Mouse (Mus musculus) myocyte (in vitro differentiated cells): Measurements from ENCODE around the gene Sbf2. TPM values are rescaled to one million over a fixed set of nuclear protein-coding genes. Genes with fewer than 3 reads are reported as not detected.

ENCODE experiments used
- H3K27me3 ChIP-seq: one replicate; pipeline ENCODE4 v1.6.1; 2011; ENCODE audit not compliant: control insufficient read depth, insufficient read depth, insufficient read length
- H3K36me3 ChIP-seq: one replicate; pipeline ENCODE4 v1.6.1; 2011; ENCODE audit not compliant: control insufficient read depth, insufficient read depth
- H3K4me2 ChIP-seq: one replicate; pipeline ENCODE4 v1.6.1; 2011; ENCODE audit warnings: low read depth, control low read depth
- H3K4me3 ChIP-seq: one replicate; pipeline ENCODE4 v1.5.1; 2011; ENCODE audit warnings: mild to moderate bottlenecking, control low read depth, moderate library complexity
- H3K79me2 ChIP-seq: one replicate; pipeline ENCODE4 v1.6.1; 2011; ENCODE audit not compliant: control insufficient read depth, insufficient read depth
- H3ac ChIP-seq: one replicate; pipeline ENCODE4 v1.6.1; 2011; ENCODE audit not compliant: control insufficient read depth, insufficient read length
- CEBPB ChIP-seq: IDR thresholded peaks from 2 replicates; pipeline ENCODE4 v1.6.1; 2011; ENCODE audit warnings: mild to moderate bottlenecking, moderate library complexity; ENCODE audit not compliant: poor library complexity, insufficient read depth, severe bottlenecking
- E2F4 ChIP-seq: IDR thresholded peaks from one replicate; pipeline ENCODE4 v1.6.1; 2011; ENCODE audit warnings: mild to moderate bottlenecking, control low read depth, moderate library complexity; ENCODE audit not compliant: insufficient read depth
- MAX ChIP-seq: IDR thresholded peaks from one replicate; pipeline ENCODE4 v1.6.1; 2011; ENCODE audit warnings: low read depth, mild to moderate bottlenecking, control low read depth
- MYOD1 ChIP-seq, 3 experiments: IDR thresholded peaks; one replicate each; pipeline ENCODE4 v1.6.1; 2011; ENCODE audit warnings: control low read depth in 2 of 3, low read depth in 2 of 3, mild to moderate bottlenecking in 2 of 3, moderate library complexity in 1 of 3; ENCODE audit not compliant: insufficient read length in 2 of 3, control insufficient read depth in 1 of 3
- MYOG ChIP-seq, 3 experiments: IDR thresholded peaks; one replicate each; pipeline ENCODE4 v1.6.1; 2011; ENCODE audit warnings: control low read depth in 2 of 3, low read depth in 2 of 3, mild to moderate bottlenecking in 2 of 3; ENCODE audit not compliant: insufficient read length in 2 of 3, control insufficient read depth in 1 of 3, insufficient read depth in 1 of 3
- POLR2A ChIP-seq: IDR thresholded peaks from one replicate; pipeline ENCODE4 v1.6.1; 2011; ENCODE audit warnings: low read depth, mild to moderate bottlenecking, control low read depth, moderate library complexity; ENCODE audit not compliant: insufficient read length
- POLR2AphosphoS2 ChIP-seq: IDR thresholded peaks from one replicate; pipeline ENCODE4 v1.6.1; 2011; ENCODE audit warnings: low read depth, control low read depth; ENCODE audit not compliant: insufficient read length
- REST ChIP-seq: IDR thresholded peaks from one replicate; pipeline ENCODE4 v1.6.1; 2011; ENCODE audit warnings: mild to moderate bottlenecking, control low read depth, moderate library complexity; ENCODE audit not compliant: insufficient read depth, insufficient read length
- SRF ChIP-seq: IDR thresholded peaks from one replicate; pipeline ENCODE4 v1.6.1; 2011; ENCODE audit warnings: low read depth; ENCODE audit not compliant: control insufficient read depth, insufficient read length
- TCF12 ChIP-seq: IDR thresholded peaks from one replicate; pipeline ENCODE4 v1.6.1; 2011; ENCODE audit warnings: mild to moderate bottlenecking, control low read depth; ENCODE audit not compliant: poor library complexity, insufficient read depth, severe bottlenecking
- TCF3 ChIP-seq: IDR thresholded peaks from one replicate; pipeline ENCODE4 v1.6.1; 2011; ENCODE audit warnings: low read depth, control low read depth; ENCODE audit not compliant: insufficient read length
- USF1 ChIP-seq: IDR thresholded peaks from one replicate; pipeline ENCODE4 v1.6.1; 2011; ENCODE audit warnings: low read depth, mild to moderate bottlenecking, control low read depth, moderate library complexity
- polyA plus RNA-seq: library from polyadenylated mRNA; unstranded; fragments of >200 nt; fragmentation: generic; extraction: Trizol; gene quantifications from one replicate; pipeline ENCODE4 v1.2.1, GENCODE M21; 2012; ENCODE audit warnings: missing spikeins

Gene Sbf2
- polyA plus RNA-seq, 1 experiment, result 11.3 TPM

GRCm38 (mm10) chr7:110296889-110297603 lies 317.7 kb downstream of the Sbf2 start:
- Histone ChIP-seq H3K79me2 (no peaks in the 10 kb centered on the region), H3K4me3 (no peak overlapping the region), H3K27me3 (no peaks in the 10 kb centered on the region), H3K36me3 (no peaks in the 10 kb centered on the region), H3K4me2 (peak overlapping the region; percentile 64), H3ac (no peak overlapping the region)
- TF ChIP-seq SRF, result no peak
- TF ChIP-seq TCF3, result no peak
- no peak for TF ChIP-seq E2F4
- peak; percentile 61 to 97 (median 66) for TF ChIP-seq MYOG (IDR thresholded peaks at IDR 0.05; ENCODE audit: control insufficient read depth in 1 of 3, insufficient read depth in 1 of 3, insufficient read length in 2 of 3, low read depth in 2 of 3)
- peak; percentile 26 for TF ChIP-seq TCF12
- no peak for TF ChIP-seq REST
- peak in 2 of 3 experiments; percentile 72 to 91 for TF ChIP-seq MYOD1 (IDR thresholded peaks at IDR 0.05; ENCODE audit: control insufficient read depth in 1 of 3, insufficient read length in 2 of 3, low read depth in 2 of 3)
- TF ChIP-seq MAX, result no peak
- no peak for TF ChIP-seq CEBPB
- peak; percentile 35 for TF ChIP-seq POLR2A

GRCm38 (mm10) chr7:110289647-110290046 lies 325.1 kb downstream of the Sbf2 start:
- Histone ChIP-seq H3K79me2 (no peaks in the 10 kb centered on the region), H3K36me3 (no peaks in the 10 kb centered on the region), H3ac (no peak overlapping the region), H3K4me3 (no peak overlapping the region), H3K27me3 (no peaks in the 10 kb centered on the region), H3K4me2 (peak overlapping the region; percentile 72)
- no peak for TF ChIP-seq REST
- TF ChIP-seq TCF12, result peak; percentile 13
- peak in 2 of 3 experiments; percentile 32 to 50 for TF ChIP-seq MYOD1 (IDR thresholded peaks at IDR 0.05; ENCODE audit: control insufficient read depth in 1 of 3, insufficient read length in 2 of 3, low read depth in 2 of 3)
- peak in 1 of 3 experiments; percentile 57 for TF ChIP-seq MYOG (IDR thresholded peaks at IDR 0.05; ENCODE audit: control insufficient read depth in 1 of 3, insufficient read depth in 1 of 3, insufficient read length in 2 of 3, low read depth in 2 of 3)

- H3K36me3 ChIP-seq, result no peaks in the 10 kb centered on the region
- peak overlapping the region; percentile 72 for H3K4me2 ChIP-seq
- H3ac ChIP-seq, result no peak overlapping the region
- H3K79me2 ChIP-seq, result no peaks in the 10 kb centered on the region
- H3K4me3 ChIP-seq, result no peak overlapping the region
- TF ChIP-seq TCF3 (no peak), MAX (no peak), MYOG (IDR thresholded peaks at IDR 0.05; ENCODE audit: control insufficient read depth in 1 of 3, insufficient read depth in 1 of 3, insufficient read length in 2 of 3, low read depth in 2 of 3) (peak in 1 of 3 experiments; percentile 29), E2F4 (no peak), USF1 (no peak), TCF12 (no peak), POLR2AphosphoS2 (peak; percentile 17), POLR2A (peak; percentile 37), CEBPB (0 out of 2 replicates have a peak, but pooled peaks have one; percentile 10), SRF (peak; percentile 38), MYOD1 (IDR thresholded peaks at IDR 0.05; ENCODE audit: control insufficient read depth in 1 of 3, insufficient read length in 2 of 3, low read depth in 2 of 3) (peak in 1 of 3 experiments; percentile 61), REST (no peak)
- no peaks in the 10 kb centered on the region for H3K27me3 ChIP-seq
Observed at GRCm38 (mm10) chr7:110288731-110289191, 326.0 kb downstream of the Sbf2 start.

GRCm38 (mm10) chr7:110288191-110288604 lies 326.5 kb downstream of the Sbf2 start:
- H3K4me2 ChIP-seq, result peak overlapping the region; percentile 72
- H3K36me3 ChIP-seq, result no peaks in the 10 kb centered on the region
- no peak overlapping the region for H3K4me3 ChIP-seq
- H3K27me3 ChIP-seq, result no peaks in the 10 kb centered on the region
- H3ac ChIP-seq, result no peak overlapping the region
- no peak for TF ChIP-seq E2F4
- no peak for TF ChIP-seq USF1
- TF ChIP-seq MAX, result no peak
- TF ChIP-seq POLR2AphosphoS2, result no peak
- peak in 2 of 3 experiments; percentile 28 to 81 for TF ChIP-seq MYOD1 (IDR thresholded peaks at IDR 0.05; ENCODE audit: control insufficient read depth in 1 of 3, insufficient read length in 2 of 3, low read depth in 2 of 3)
- peak; percentile 9 to 84 (median 46) for TF ChIP-seq MYOG (IDR thresholded peaks at IDR 0.05; ENCODE audit: control insufficient read depth in 1 of 3, insufficient read depth in 1 of 3, insufficient read length in 2 of 3, low read depth in 2 of 3)
- TF ChIP-seq TCF12, result peak; percentile 4
- no peak for TF ChIP-seq REST
- no peaks in the 10 kb centered on the region for H3K79me2 ChIP-seq

GRCm38 (mm10) chr7:110287476-110288071 lies 327.1 kb downstream of the Sbf2 start:
- H3K36me3 ChIP-seq, result peaks cover under 1% of the 10 kb centered on the region
- no peak overlapping the region for H3ac ChIP-seq
- TF ChIP-seq TCF3 (no peak), POLR2AphosphoS2 (no peak), CEBPB (no peak), E2F4 (no peak), POLR2A (no peak), MYOD1 (IDR thresholded peaks at IDR 0.05; ENCODE audit: control insufficient read depth in 1 of 3, insufficient read length in 2 of 3, low read depth in 2 of 3) (peak; percentile 66 to 93 (median 79)), TCF12 (peak; percentile 47), MAX (no peak), SRF (peak; percentile 9), MYOG (IDR thresholded peaks at IDR 0.05; ENCODE audit: control insufficient read depth in 1 of 3, insufficient read depth in 1 of 3, insufficient read length in 2 of 3, low read depth in 2 of 3) (peak; percentile 38 to 80 (median 53)), REST (no peak), USF1 (no peak)
- H3K4me3 ChIP-seq, result no peak overlapping the region
- no peaks in the 10 kb centered on the region for H3K27me3 ChIP-seq
- H3K79me2 ChIP-seq, result no peaks in the 10 kb centered on the region
- peak overlapping the region; percentile 72 for H3K4me2 ChIP-seq
